Mouse (Mus musculus) spleen, postnatal 4 days (tissue): ENCODE measurements around the gene Lypd6b.

Experiments used
- DNase-seq, 2 experiments: peaks; one replicate each; pipeline ENCODE4 v3.0.0; 2022; ENCODE audit warnings: low spot score in 2 of 2

Gene Lypd6b

DNA sequence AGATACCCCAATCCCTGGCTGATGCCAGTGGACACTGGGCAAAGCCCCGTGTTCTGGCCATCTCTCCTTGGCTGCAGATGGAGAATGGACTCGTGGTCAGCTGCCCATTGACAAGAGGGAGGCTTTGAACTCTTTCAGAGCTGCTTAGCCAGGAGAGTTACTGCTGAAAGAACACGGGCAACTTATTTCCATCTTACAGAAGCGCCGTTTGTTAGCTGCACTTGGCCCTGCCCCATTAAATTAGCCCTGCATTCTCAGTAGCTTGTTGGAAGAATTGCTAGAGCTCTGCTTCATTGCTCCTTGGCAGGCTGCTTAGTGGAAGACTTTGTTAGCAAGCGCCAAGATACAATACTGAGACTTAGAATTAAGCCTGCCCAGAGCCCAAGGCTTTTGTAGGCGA lies 81.6 kb downstream of the Lypd6b start:
- no peak for DNase-seq

DNA sequence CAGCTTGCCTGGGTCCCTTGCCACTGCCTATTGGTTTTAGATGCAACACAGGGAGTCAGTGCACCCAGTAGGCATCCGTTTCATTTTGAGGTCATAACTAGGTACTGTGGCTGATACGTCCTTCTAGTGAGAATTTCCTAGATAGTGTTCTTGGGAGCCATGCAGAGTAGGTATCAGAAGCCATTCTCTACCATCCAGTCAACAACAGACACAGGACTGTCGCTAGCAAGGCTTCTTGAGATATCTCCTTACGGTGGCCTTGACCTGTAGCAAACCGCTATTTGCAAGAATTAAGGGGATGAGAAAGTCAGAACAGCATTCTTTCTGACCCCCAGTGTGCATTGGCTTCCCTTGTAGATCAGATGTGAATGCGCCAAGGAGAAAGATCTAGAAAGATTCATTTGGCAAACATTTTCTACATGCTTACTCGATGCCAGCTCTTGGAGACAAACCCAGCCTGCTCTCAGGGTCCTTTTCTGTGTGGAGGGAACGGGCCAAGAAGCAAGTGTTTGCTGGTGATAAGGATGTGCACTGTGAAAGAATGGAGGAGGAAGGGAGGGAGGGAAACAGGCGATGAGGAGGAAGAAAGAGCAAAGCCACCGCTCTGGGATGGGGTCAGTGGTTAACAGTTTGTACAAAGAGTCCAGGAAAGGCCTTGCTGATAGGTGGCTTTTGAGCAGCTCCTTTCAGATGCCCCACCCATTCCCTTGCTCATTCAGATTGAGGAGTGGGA lies 82.5 kb downstream of the Lypd6b start:
- DNase-seq, result no peak

DNA sequence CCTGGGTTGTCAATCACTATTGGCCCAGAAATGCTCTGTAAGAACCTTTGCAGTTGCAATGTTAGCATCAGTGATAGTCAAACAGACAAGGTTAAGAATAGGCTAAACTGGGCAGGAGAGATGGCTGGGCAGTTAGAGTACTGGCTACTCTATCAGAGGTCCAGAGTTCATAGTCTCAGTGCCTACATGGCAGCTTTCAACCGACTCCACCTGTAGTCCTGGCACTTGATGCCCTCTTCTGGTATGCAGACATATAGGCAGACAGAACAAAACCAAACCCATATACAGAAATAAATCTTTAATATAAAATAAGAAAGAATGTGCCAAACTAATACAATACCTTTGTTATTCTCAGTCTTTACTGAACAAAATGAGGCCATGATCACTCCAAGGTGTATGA lies 83.5 kb downstream of the Lypd6b start:
- no peak for DNase-seq

DNA sequence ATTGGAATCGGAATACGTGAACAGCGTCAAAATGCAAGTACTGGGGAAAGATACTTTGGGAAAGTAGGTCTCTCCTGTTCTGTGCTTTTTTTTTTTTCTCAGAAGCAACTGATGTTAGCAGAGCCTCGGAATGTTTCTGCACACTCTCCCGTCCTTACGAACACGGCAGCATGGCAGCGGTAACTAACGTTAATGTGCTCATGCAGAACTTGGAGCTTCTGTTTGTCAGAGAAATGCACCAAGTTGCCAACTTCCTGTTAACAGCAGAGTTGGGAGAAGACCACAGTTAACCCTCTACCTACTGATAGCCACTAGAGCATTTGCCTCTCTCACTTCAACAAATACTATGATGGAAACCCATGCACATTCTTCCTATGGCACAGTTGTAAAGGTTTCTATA lies 93.0 kb downstream of the Lypd6b start:
- no peak for DNase-seq

DNA sequence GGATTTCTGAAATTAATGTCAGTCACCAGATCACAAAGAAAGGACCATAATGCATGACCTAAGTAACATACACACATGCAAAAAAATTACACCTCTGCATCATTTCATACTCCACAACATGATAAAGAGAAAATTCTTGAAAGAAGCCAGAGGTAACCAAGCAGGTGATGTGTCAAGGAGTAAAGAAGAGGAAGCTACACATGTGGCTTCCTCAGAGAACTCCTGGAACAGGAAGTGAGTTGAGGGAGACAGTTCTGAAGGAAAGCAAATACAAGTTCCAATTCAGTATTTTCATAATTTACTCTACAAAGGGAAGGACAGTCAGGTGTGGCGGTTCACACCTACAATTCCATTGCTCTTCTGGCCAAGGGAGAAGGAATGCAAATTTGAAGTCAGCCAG lies 93.5 kb downstream of the Lypd6b start:
- no peak for DNase-seq

DNA sequence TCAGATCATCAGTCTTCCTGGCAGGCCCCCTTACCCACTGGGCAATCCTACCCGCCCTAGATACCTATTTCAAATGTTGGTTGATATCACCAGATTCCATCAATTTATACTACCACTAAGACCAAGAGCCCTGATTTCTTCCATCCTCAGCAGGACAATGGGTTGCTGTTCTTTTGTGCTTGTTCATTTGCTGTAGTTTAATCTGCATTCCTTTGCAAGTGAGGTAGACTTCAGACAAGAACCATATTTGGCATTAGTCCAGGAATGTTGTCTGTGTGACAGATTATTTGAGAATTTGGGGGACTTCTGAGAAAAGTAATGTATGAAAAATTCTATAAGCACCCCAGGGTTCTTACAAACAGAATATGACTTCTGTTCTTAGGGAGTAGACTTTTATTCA lies 95.0 kb downstream of the Lypd6b start:
- no peak for DNase-seq

DNA sequence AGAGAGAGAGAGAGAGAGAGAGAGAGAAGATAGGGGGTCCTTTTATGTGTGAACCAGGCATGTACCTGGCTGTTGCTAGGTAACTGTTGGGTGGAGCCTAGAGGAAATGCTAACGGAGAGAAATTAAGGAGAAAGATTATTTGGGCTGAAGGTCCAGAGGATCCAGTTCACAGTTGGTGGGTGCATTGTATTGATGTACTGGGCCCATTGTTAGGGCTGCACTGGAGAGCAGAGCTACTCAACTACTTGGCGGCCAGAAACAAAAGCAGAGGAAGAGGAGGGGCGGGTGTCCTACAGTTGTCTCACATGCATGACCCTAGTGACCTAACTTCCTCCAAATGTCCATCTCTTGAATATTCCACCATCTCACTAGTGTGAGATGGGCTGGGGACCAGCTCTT lies 96.5 kb downstream of the Lypd6b start:
- no peak for DNase-seq

DNA sequence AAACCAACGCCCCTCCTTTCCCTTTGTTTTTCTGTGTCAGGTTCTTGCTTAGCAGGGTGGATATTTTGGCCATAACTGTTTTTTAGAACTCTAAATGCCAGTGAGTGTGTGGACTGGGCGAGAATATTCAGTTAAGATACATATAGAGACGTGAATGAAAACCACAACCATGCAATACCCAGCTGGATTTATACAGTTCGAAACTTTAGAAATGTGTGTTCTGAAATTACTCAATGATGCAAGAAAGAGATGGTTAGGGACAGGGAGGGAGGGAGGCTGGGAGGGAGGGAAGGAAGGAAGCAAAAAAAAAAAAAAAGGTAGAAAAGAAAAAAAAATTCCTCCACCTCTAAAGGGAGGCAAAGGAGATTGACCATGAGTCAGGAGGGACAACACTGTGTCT lies 98.7 kb downstream of the Lypd6b start:
- DNase-seq, result no peak

DNA sequence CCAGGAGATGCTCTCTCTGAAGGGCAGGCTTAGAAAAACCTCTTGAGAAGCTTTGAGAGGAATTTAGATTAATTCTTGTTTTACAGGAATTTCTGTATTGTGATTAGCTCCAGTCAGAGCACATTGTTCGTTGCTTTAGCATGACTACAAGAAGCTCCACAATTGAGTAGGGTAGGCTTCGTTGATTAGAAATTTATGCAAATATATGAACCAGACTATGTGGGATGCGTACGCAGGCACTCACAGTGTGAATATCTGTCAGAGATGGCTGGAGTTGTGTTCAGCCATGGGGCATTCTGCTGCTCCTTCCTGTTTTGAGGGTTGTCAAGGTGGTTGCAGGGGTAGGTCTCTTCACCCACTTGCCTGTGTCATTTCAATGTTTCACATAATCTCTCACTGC lies 100.9 kb downstream of the Lypd6b start:
- DNase-seq, result no peak

DNA sequence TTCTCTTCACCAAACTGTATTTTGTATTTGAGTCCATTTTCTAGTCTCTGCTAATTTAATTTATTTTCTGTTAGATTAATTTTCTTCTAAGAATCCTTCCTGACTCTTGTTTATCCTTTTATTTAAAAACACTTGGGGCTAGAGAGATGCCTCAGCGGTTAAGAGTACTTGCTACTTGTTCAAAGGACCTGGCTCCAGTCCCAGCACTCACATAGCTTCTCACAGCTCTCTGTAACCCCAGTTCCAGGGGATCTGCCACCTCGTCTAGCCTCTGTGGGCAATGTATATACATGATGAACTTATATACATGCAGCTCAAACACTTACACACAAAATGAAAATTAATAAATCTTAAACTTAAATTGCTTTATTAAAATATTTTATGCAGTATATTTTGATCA lies 103.2 kb downstream of the Lypd6b start:
- DNase-seq, result no peak

DNA sequence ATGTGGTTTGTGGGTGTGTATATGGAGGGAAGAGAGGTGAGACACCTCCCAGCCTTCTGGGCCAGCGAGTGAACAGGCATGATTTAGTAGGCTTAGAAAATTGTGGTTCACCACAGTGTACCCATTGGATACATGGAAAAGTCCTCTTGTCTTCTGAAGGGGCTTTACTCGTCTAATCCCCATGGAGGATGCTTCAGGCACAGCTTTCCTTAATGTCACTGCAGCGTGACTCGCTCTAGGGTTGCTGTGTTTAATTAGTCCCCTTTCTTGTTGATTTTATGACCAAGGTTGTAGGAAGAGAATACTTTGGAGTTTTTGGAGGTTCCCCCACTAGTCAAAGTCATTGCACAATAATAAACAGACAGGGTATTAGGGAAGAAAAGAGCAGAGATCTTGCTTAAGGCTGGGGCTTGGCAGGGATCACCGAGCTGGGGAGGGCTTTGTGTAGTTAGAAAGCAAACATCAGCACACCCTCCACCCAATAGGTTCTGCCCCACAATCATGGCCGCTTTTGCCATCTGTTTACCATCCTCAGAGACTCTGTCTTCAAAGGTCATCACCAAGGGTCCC lies 122.4 kb downstream of the Lypd6b start:
- no peak for DNase-seq

DNA sequence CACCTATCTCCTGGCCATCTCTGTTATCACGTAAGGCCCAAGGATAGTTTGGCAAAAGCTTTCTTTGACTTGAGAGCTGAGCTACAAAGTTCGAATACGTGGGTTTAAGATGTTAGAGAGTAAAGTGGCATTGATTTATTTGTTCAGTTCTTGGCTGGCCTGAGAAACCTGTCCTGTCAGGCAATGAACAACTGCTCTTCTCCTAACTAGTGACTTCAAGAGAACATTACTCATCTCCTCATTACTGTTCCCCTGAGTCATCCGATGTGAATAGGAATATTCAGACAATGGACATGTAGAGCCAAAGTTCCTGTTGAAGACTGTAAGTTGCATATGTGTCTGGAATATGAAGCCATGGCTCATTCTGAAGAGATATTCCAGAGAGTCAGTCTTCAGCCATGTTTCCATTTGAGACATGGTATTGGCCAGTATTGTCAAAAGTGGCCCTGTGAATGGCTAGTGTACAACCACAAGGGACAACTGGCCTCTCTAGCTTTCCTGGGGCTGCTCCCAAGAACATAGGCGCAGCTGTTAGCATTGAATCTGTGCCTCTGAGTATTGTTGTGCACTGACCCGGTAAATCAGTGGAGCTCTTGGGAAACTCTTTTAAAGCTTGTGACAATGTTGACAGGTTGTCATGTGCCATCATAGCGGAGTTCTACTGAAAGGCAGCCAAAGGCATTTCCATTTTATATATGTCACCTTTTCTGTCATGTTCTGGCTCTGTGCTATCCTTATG lies 124.0 kb downstream of the Lypd6b start:
- DNase-seq, result no peak

DNA sequence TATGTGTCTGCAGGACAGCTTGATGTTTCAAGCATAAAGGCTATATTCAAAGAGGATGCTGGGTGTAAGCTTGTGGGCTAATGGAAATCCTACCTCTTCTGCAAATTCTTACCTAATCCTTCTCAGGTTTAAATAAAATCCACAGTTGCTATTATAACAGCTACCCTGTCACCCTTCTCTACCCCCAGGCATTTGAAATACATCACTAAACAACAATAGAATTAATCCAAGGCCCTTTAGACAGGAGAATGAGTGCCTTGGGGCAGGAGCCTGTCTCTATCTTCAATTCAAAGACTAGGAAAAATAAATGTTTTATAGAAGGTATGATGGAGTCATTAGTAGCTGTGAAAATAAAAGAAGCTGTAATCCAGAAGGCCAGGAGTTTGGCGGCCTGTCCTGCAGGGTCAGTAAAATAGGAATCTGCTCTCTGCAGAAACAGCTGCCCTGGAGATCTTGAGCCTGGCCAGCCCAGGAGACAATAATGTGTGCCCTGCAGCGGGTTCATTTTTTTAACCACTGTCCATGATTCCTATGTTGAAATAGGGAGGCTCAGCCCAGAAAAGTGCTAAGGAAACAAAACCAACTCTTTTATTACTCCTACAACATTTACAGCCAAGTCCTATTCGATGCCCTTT lies 124.9 kb downstream of the Lypd6b start:
- no peak for DNase-seq

DNA sequence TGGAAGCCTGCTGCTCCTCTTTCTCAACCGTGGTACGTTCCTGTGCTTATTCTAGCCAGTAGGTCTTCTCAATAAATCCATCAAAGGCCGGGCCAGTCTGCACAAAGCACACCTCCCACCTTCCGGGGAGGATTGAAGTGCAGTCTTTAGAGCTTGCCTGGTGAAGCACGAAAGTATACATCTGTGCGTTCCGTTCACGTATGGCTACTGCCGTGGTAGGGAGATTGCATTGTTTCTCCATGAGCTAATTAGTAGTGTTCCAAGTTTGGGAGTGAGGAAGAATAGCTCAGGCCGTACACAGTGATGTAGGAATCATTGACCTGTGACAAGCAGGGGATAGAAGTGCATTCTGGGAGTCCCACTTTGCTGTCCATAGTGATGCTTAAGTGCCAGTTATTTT lies 130.0 kb downstream of the Lypd6b start:
- DNase-seq, result no peak

DNA sequence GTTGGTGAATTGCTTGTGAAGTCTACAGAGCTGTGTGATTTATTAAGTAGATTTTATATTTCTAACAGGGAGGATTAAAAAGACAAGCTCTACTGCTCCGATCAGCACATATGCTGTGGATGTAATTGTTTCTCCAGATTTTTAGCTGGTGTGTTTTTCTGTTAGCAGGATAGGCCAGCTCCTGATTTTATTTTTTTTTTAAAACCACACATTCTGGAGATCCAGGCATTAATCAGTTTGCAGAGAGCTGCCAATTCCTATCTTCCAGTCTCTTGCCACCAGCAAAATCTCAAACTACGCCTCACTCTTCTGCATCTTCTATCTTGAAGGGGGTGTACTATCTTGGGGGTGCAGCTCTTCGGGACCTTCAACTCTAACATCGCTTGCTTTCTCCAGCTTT lies 130.6 kb downstream of the Lypd6b start:
- DNase-seq, result no peak

DNA sequence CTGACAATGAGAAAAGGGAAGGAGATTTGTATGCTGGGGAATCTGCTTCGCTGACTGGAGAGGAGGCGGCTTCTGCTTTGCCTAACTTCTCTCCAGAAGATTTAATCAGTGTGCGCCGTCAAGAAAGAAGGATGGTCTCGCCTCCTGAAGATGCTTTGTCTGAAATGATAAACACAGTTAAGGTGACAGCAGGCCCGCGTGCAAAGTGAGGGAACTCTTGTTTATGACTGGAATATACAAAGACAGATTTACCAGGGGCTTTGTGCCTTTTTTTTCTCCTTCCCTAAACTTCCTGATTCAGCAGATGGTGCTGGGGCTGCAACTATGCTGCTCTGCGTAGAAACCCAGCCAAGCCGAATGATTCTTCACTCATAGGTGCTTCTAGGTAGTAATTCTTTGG lies 131.2 kb downstream of the Lypd6b start:
- DNase-seq, result no peak

DNA sequence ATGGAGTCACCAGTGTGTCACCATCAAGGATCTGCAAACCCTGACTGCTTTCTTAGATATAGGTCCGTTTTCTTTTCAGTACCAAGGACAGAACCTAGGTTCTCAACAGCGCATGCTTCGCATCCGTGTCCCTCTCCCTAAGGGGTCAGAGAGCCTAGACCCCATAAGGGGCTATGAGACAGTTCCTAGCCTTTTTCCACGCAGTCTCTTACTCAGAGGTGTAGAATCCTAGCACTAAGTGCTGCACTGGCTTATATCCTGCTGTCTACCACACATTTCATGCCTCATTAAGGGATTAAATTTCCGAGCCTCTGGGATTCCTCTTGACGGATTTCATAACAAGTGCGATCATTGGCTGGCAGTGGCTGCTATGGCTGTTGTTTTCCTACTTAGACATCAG lies 134.5 kb downstream of the Lypd6b start:
- DNase-seq, result no peak

DNA sequence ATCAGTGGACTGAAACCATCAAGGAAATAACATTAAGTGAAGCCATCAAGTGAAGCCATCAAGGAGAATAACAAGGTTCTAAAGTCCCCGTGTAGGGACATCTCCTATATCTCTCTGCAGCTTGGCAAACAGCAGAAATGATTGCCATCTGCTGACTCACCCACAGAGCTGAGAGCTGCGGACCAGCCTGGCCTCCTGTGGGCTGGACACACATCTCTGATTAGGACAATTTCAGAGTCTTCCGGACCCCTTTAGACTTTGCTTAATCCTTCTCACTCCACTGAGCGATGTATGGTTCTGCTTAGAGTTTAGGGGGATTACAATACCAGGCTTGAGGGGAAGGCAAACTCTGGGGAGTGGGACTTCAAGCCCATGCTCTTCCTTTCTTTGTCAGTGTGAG lies 135.3 kb downstream of the Lypd6b start:
- no peak for DNase-seq

DNA sequence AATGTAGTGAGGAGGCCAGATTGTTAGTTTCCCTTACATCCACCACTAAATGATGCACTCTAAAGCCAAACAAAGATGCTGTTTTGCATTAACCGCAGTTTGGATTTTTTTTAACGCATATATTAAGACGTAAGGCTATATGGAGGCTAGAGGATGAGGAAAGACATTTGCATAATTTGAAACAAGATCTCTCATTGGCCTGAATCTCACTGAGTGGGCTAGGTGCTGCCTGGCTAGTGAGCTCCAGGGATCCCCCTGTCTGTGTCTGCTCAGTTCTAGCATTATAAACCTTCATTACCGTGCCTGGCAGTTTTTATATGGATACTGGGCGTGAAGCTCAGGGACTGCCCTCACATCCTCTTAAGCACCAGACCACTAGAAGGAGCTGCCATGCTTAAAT lies 138.7 kb downstream of the Lypd6b start:
- no peak for DNase-seq

DNA sequence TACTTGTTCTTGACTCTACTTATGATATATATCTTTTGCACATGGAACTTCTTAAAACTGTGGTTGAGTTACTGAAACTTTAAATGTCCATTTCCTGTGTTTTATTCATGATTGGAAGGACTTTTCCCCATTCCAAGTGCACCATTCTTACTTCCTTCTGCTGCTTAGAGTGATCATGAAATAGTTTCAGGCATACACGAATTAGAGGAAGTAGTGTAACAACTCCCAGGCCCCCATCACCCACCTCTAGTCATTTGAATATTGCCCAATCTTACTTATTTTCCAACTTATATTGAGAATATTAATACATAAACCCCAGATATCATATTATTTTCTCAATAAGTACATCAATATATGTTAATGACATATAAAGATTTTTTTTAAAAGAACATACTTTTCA lies 139.9 kb downstream of the Lypd6b start:
- DNase-seq, result no peak

DNA sequence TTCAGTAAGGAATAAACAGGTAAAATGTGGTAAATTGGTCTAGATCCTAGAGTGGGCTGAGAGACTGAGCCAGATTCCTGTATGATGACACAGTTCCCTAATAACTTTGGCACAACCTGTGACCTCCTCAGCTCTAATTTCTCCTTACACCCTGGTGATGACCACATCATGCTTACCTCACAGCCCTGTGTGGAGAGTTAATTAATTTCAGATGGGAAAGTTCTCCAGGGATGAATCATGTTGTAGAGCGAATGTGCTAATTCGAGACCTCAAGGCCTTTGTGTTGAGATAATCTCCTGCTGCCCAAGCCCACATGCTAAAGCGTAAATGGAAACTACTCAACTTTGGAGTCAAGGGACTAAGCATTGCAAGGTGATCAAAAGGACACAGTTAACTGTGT lies 142.4 kb downstream of the Lypd6b start:
- no peak for DNase-seq

DNA sequence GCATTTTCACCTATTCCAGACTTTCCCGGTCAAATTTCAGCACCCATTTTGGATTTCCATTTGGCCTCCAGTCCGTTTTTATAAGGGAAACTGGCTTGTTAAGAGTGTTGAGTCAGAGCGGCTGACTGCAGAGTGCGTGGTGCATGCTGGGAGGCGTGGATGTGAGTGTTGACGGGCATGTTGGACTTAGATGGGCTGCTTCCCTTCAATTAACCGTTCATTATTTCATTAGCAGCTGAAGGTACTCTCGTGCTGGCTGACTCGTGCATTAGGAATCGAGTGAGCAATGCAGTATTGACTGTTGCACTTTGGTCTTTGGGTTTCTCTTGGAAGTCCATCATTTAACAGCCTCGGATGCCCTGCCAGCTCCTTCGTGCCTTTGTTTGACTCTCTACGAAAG lies 150.1 kb downstream of the Lypd6b start:
- DNase-seq, result no peak

DNA sequence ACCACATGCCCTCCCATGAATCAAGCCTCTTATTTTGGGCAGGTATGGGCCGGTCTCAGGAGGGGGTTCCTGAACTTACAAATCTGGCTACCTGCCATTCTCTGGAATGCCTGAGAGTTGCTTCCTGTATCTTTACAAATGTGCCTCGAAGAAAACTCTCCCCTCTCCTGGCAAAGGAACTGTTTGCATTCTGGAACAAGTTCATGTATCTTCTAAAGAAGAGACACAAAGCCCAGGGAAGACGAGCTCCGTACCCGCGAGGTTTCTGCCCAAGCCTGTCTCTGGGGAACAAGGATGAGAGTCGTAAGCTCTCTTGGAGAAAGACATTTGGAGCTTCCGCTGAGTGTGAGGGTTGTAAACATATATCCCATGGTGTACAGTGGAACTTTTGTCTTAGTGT lies 150.8 kb downstream of the Lypd6b start:
- DNase-seq, result no peak
